Mouse (Mus musculus) lung, embryonic 14.5 days (tissue): ENCODE results near the gene Rasgef1b. TPM values are rescaled to one million over a fixed set of nuclear protein-coding genes. Genes with fewer than 3 reads are reported as not detected.

Experiments used
- ATAC-seq: fragments of 200-750 bp; cut with Nextera tagmentation; 2 replicates; pipeline ENCODE4 v1.8.0; 2017; ENCODE audit warnings: mild to moderate bottlenecking, moderate TSS enrichment, moderate library complexity; ENCODE audit not compliant: insufficient read depth
- DNase-seq: peaks from one replicate; pipeline ENCODE4 v3.0.0-alpha.2; 2015
- H3K27ac ChIP-seq: fragments of 300-500 bp; sonication (generic); 2 replicates; pipeline ENCODE4 v1.5.1; 2014; ENCODE audit warnings: low read depth, mild to moderate bottlenecking, moderate library complexity
- H3K27me3 ChIP-seq: fragments of 300-500 bp; sonication (generic); 2 replicates; pipeline ENCODE4 v1.6.1; 2014; ENCODE audit warnings: low read length, control low read depth; ENCODE audit not compliant: insufficient read depth
- H3K36me3 ChIP-seq: fragments of 300-500 bp; sonication (generic); 2 replicates; pipeline ENCODE4 v1.6.1; 2014; ENCODE audit warnings: control low read depth; ENCODE audit not compliant: insufficient read depth
- H3K4me1 ChIP-seq: fragments of 300-500 bp; sonication (generic); 2 replicates; pipeline ENCODE4 v1.6.1; 2014; ENCODE audit warnings: antibody characterized with exemption, control low read depth; ENCODE audit not compliant: insufficient read depth
- H3K4me2 ChIP-seq: fragments of 300-500 bp; sonication (generic); 2 replicates; pipeline ENCODE4 v1.6.1; 2014; ENCODE audit warnings: mild to moderate bottlenecking
- H3K4me3 ChIP-seq: fragments of 300-500 bp; sonication (generic); 2 replicates; pipeline ENCODE4 v1.5.1; 2014; ENCODE audit warnings: low read depth, low read length
- H3K9ac ChIP-seq: fragments of 300-500 bp; sonication (generic); 2 replicates; pipeline ENCODE4 v1.6.1; 2014
- H3K9me3 ChIP-seq: fragments of 300-500 bp; sonication (generic); 2 replicates; pipeline ENCODE4 v1.6.1; 2016; ENCODE audit warnings: low read depth, low read length, control low read depth
- CTCF ChIP-seq: IDR thresholded peaks from 2 replicates; pipeline ENCODE4 v1.5.1; 2016; ENCODE audit warnings: antibody characterized with exemption, low read depth
- WGBS: fragments of 180-500 bp; shearing (Covaris S2); extraction: QIAGEN DNeasy Blood & Tissue Kit; methylation state at CpG from one replicate; pipeline ENCODE4 v1.1.7; 2014; 5-methylcytosine and 5-hydroxymethylcytosine counted together
- polyA plus RNA-seq: library from polyadenylated mRNA; unstranded; fragments of >200 nt; fragmentation: Nextera tagmentation; extraction: Ambion mirVana; gene quantifications from 2 replicates; pipeline ENCODE4 v1.2.1, GENCODE M21; 2014

Rasgef1b gene
- polyA plus RNA-seq, 1 experiment from 2014 or later, result 15.9 TPM

GRCm38 (mm10) chr5:99391525-99391924 lies 337.3 kb downstream of the Rasgef1b start:
- no peak overlapping the region for H3K4me3 ChIP-seq
- 64% methylated on average over 3 of the region's 3 CpGs for WGBS
- H3K9me3 ChIP-seq, result no peaks in the 10 kb centered on the region
- no peak overlapping the region for H3K4me2 ChIP-seq
- H3K4me1 ChIP-seq, result peaks cover 13% of the 10 kb centered on the region; the same call in 1 of the 2 replicates
- H3K36me3 ChIP-seq, result no peaks in the 10 kb centered on the region
- H3K27ac ChIP-seq, result no peak overlapping the region
- no peak for ATAC-seq
- H3K9ac ChIP-seq, result no peak overlapping the region
- no peaks in the 10 kb centered on the region for H3K27me3 ChIP-seq
- no peak for DNase-seq
- no peak for TF ChIP-seq CTCF

DNA sequence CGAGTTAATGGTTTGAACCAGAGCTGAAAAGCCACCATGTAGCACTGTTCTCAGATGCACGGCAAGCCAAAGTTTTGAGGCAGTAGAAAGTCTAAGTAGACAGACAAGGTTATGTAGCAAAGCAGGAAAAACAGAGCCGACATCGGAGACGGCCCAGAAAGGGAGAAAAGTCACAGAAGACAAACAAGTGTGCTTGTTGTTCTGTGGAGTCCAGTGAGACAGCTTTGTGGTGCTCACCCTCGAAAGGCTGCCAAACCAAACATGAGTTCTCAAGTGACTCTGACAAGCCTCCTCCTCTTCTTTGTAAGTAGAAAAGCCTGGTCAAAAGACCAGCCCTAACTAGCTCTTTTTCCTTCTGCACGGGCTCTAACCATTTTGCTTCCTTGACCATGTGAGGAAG lies 338.1 kb downstream of the Rasgef1b start:
- H3K9me3 ChIP-seq, result no peaks in the 10 kb centered on the region
- no peaks in the 10 kb centered on the region for H3K36me3 ChIP-seq
- no peak for TF ChIP-seq CTCF
- peaks cover 17% of the 10 kb centered on the region; the same call in 1 of the 2 replicates for H3K4me1 ChIP-seq
- no peak overlapping the region for H3K27ac ChIP-seq
- no peaks in the 10 kb centered on the region for H3K27me3 ChIP-seq
- no peak overlapping the region for H3K4me2 ChIP-seq
- H3K4me3 ChIP-seq, result no peak overlapping the region
- H3K9ac ChIP-seq, result no peak overlapping the region
- DNase-seq, result no peak
- no peak for ATAC-seq
- WGBS, result 56% methylated on average over 7 of the region's 7 CpGs

- no peak overlapping the region for H3K4me3 ChIP-seq
- WGBS, result 89% methylated on average over 3 of the region's 3 CpGs
- ATAC-seq, result no peak
- no peak overlapping the region for H3K9ac ChIP-seq
- H3K4me2 ChIP-seq, result no peak overlapping the region
- no peaks in the 10 kb centered on the region for H3K9me3 ChIP-seq
- DNase-seq, result no peak
- H3K4me1 ChIP-seq, result peaks cover 17% of the 10 kb centered on the region; the same call in 1 of the 2 replicates
- no peaks in the 10 kb centered on the region for H3K27me3 ChIP-seq
- H3K27ac ChIP-seq, result no peak overlapping the region
- H3K36me3 ChIP-seq, result no peaks in the 10 kb centered on the region
- no peak for TF ChIP-seq CTCF
These were observed 338.6 kb downstream of the Rasgef1b start for GRCm38 (mm10) chr5:99390314-99390713.

DNA sequence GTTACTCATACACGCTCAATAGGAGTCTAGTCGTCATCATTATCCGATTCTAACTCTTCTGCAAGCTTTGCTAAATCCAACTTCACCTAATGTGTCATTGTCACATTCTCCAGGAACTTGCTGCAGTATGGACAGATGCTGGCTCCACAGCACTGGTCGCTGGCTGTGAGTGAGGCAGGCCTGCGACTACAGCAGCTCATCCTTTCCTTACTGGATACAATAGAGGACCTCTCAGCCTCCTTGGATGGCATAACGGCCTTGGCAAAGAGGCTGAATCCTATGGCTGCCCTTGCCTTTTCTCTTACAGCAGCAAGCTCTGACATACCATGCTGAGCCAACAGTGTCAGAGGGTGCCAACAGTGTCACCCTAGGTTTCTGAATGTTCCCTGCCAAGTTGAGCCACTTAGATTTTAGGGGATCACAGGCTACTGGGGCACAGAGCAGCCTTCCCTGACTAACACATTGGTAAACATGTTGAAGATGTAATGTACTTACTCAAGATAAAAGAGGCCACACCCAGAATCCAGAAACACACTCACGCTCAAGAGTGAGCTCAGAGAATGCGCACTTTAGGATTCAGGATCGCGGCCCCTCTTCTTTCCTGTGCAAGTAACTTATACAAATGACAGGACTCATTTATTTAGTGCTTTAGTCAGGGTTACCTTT lies 340.1 kb downstream of the Rasgef1b start:
- Histone ChIP-seq H3K9me3 (no peaks in the 10 kb centered on the region), H3K27ac (no peak overlapping the region), H3K36me3 (no peaks in the 10 kb centered on the region), H3K27me3 (no peaks in the 10 kb centered on the region), H3K4me1 (peaks cover 17% of the 10 kb centered on the region; the same call in 1 of the 2 replicates), H3K9ac (no peak overlapping the region), H3K4me2 (no peak overlapping the region), H3K4me3 (no peak overlapping the region)
- 55% methylated on average over 10 of the region's 10 CpGs for WGBS
- TF ChIP-seq CTCF, result no peak
- ATAC-seq (peak; percentile 67; the same call in 1 of the 2 replicates), DNase-seq (peak; percentile 73)

DNA sequence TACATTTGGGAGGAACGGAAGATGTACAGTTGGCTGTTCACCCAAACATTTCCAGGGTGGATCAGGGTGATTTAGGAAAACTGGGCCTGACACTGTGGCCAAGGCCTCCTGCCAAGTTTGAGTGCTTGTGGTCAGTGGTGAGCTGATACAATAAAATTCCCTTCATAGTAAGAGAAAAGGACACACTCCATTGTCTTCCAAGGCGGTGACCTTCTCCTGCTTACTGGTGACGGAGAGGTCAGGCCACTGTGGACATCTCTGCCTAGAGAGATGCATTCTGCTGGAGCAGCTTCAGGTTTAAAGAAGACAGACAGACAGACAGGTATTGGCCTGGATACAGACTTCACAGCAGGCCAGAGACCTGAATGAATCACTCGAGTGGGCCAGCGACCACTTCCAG lies 340.7 kb downstream of the Rasgef1b start:
- 68% methylated on average over 5 of the region's 5 CpGs for WGBS

DNA sequence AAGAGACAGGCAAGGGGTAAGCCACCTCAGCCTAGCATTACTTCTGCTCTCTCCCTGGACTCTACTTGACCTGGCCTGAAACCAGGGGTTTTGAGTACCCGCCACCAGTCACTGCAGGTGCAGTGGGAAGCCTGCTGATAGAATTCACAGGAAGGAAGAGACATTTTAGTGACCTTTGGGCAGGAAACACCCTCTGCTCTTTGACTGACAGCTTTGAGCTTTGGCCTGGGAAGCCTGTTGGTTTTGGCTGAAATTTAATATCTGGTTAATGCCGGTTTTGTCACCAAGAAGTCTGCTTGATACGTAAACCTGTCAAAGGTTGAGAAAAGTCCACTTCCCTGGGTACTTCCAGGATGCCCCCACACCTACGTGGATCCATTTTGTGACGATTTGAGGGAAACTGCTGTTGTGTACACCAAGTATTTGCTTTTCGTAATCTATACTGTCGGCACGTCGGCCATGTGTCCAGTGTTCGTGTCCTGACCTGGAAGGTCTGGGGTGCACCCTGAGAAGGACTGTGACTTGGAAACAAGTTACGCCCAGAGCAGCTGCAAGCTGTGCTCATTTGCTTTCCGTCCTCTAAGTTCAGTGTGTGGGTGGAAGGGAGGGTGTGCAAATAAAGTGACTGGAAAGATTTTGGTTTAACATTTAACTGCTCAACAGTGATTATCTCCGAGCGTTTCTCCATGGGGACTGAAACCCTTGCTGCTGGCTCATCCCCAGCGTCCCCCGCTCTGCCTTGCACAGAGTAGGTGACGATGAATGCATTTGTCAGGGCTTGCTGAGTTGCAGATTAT lies 341.5 kb downstream of the Rasgef1b start:
- no peak for TF ChIP-seq CTCF
- H3K27me3 ChIP-seq, result no peaks in the 10 kb centered on the region
- H3K4me2 ChIP-seq, result peak overlapping the region; percentile 10; the same call in 1 of the 2 replicates
- ATAC-seq (peak; percentile 29; the same call in 1 of the 2 replicates), DNase-seq (peak; percentile 46)
- no peak overlapping the region for H3K9ac ChIP-seq
- H3K4me3 ChIP-seq, result no peak overlapping the region
- H3K4me1 ChIP-seq, result peaks cover 17% of the 10 kb centered on the region; the same call in 1 of the 2 replicates
- H3K9me3 ChIP-seq, result no peaks in the 10 kb centered on the region
- WGBS, result 42% methylated on average over 17 of the region's 17 CpGs
- H3K36me3 ChIP-seq, result no peaks in the 10 kb centered on the region
- no peak overlapping the region for H3K27ac ChIP-seq

More for the DNA sequence above, 340.7 kb downstream of the Rasgef1b start:
- H3K4me2 ChIP-seq, result no peak overlapping the region
- no peak overlapping the region for H3K4me3 ChIP-seq
- peaks cover 17% of the 10 kb centered on the region; the same call in 1 of the 2 replicates for H3K4me1 ChIP-seq
- H3K36me3 ChIP-seq, result no peaks in the 10 kb centered on the region
- no peak overlapping the region for H3K27ac ChIP-seq
- no peaks in the 10 kb centered on the region for H3K9me3 ChIP-seq
- H3K27me3 ChIP-seq, result no peaks in the 10 kb centered on the region
- ATAC-seq (no peak), DNase-seq (peak; percentile 29)
- TF ChIP-seq CTCF, result no peak
- no peak overlapping the region for H3K9ac ChIP-seq

GRCm38 (mm10) chr5:99386246-99386845 lies 342.5 kb downstream of the Rasgef1b start:
- no peak for TF ChIP-seq CTCF
- Histone ChIP-seq H3K9ac (no peak overlapping the region), H3K4me2 (no peak overlapping the region), H3K27me3 (no peaks in the 10 kb centered on the region), H3K36me3 (no peaks in the 10 kb centered on the region), H3K4me1 (peaks cover 17% of the 10 kb centered on the region; the same call in 1 of the 2 replicates), H3K9me3 (no peaks in the 10 kb centered on the region), H3K4me3 (no peak overlapping the region), H3K27ac (no peak overlapping the region)
- peak; percentile 63 for DNase-seq
- WGBS, result 30% methylated on average over 14 of the region's 14 CpGs
- no peak for ATAC-seq
